Mouse (Mus musculus): ENCODE results near the gene Stx1a.

Gene Stx1a

GRCm38 (mm10) chr5:135007802-135008571 is 15.3 kb upstream of the Stx1a start:
- DNase-seq (ENCODE audit: low read depth, low spot score) = no peak

- peak; percentile 100 for DNase-seq (ENCODE audit: low read depth, low spot score)
Measured at GRCm38 (mm10) chr5:135008671-135009589, 14.4 kb upstream of the Stx1a start, which contains the start of gene Abhd11. Abhd11 (plus strand) TSS chr5:135009152.

- DNase-seq (ENCODE audit: low read depth, low spot score) = peak; percentile 70
Measured at GRCm38 (mm10) chr5:135009590-135010319, 13.5 kb upstream of the Stx1a start.

- no peak for DNase-seq (ENCODE audit: low read depth, low spot score)
Measured at GRCm38 (mm10) chr5:135010320-135010709, 13.0 kb upstream of the Stx1a start.

- no peak for DNase-seq (ENCODE audit: low read depth, low spot score)
Measured at GRCm38 (mm10) chr5:135010841-135011743, 12.2 kb upstream of the Stx1a start.

GRCm38 (mm10) chr5:135011809-135012613 is 11.3 kb upstream of the Stx1a start:
- DNase-seq (ENCODE audit: low read depth, low spot score) = no peak

GRCm38 (mm10) chr5:135012671-135013441 is 10.4 kb upstream of the Stx1a start:
- peak; percentile 72 for DNase-seq (ENCODE audit: low read depth, low spot score)

- peak; percentile 76 for DNase-seq (ENCODE audit: low read depth, low spot score)
Measured at GRCm38 (mm10) chr5:135015497-135015896, 7.8 kb upstream of the Stx1a start.

- no peak for DNase-seq (ENCODE audit: low read depth, low spot score)
Measured at GRCm38 (mm10) chr5:135016224-135016759, 7.0 kb upstream of the Stx1a start.

- DNase-seq (ENCODE audit: low read depth, low spot score) = no peak
Measured at GRCm38 (mm10) chr5:135021814-135022213, 1.5 kb upstream of the Stx1a start.

- no peak for DNase-seq (ENCODE audit: low read depth, low spot score)
Measured at GRCm38 (mm10) chr5:135024665-135025224, 1.5 kb downstream of the Stx1a start.

GRCm38 (mm10) chr5:135025899-135026298 is 2.6 kb downstream of the Stx1a start:
- DNase-seq (ENCODE audit: low read depth, low spot score) = no peak

GRCm38 (mm10) chr5:135029007-135029854 is 5.9 kb downstream of the Stx1a start:
- DNase-seq (ENCODE audit: low read depth, low spot score) = no peak

GRCm38 (mm10) chr5:135032581-135032980 is 9.3 kb downstream of the Stx1a start:
- no peak for DNase-seq (ENCODE audit: low read depth, low spot score)

- DNase-seq (ENCODE audit: low read depth, low spot score) = no peak
Measured at GRCm38 (mm10) chr5:135034593-135034992, 11.3 kb downstream of the Stx1a start.

- DNase-seq (ENCODE audit: low read depth, low spot score) = no peak
Measured at GRCm38 (mm10) chr5:135035608-135036359, 12.5 kb downstream of the Stx1a start.

- DNase-seq (ENCODE audit: low read depth, low spot score) = no peak
Measured at GRCm38 (mm10) chr5:135037946-135038345, 14.7 kb downstream of the Stx1a start.

Data from forelimb bud, embryonic 11.5 days (tissue).